8 mouse cellular contexts compared by ENCODE assay signal in the genomic region with DNA sequence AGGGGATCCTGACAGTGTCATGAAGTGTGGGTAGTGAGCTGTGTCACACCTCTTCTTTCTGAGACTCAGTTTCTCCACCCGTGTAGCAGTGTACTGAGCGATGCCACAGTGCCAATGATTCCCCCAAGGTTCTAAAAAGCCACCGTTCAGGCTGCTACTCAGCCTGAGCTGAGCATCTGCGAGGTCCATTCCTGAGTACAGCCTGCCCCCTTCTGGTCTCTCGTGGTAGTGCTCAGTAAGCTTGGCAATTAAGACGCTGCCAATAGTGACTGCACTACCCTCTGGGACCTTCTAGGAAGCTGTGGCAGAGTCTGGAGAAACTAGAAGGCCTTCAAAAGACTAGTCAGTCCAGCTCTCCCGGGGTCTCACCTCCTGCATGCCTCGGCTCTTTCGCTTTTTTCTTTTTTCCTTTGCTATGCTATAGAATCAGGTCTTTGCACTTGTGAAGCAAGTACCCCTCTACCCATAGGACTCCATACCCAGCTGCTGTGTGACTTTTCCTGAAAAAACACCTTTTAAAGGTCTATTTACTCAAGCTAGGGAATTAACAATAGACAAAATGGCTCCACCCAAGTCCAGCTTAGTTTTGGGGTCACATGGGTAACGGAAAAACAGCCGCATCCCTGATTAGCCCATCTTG. TPM values are rescaled to one million over a fixed set of nuclear protein-coding genes. Genes with fewer than 3 reads are reported as not detected.
A peak's percentile ranks its signal among the peaks of the same experiment; 100 is the strongest.
DNase-seq lines count a peak whose midpoint lies in the region; ATAC-seq and TF ChIP-seq lines count a peak whose summit lies in the region.

No protein-coding gene starts in this region.

- WGBS in heart, embryonic 16.5 days = 10% methylated on average over 11 of the region's 11 CpGs
- WGBS in liver, embryonic 14.5 days (ENCODE audit: insufficient replicate concordance) = 13% methylated on average over 11 of the region's 11 CpGs
- 18% methylated on average over 11 of the region's 11 CpGs for WGBS in neural tube, embryonic 14.5 days

- TF ChIP-seq POLR2A in brain, embryonic 14.5 days (IDR thresholded peaks at IDR 0.05; ENCODE audit: borderline replicate concordance, extremely low read depth, insufficient read depth, insufficient read length, poor library complexity, severe bottlenecking) = no peak
- no peak for TF ChIP-seq POLR2A in testis, adult 2 months (IDR thresholded peaks at IDR 0.05; ENCODE audit: control insufficient read depth, low read depth, low read length)

- H3K9ac ChIP-seq in heart, embryonic 16.5 days (ENCODE audit: low read length) = no peak overlapping the region
- no peak overlapping the region for H3K9ac ChIP-seq in liver, embryonic 14.5 days (replicated peaks)
- H3K9ac ChIP-seq in neural tube, embryonic 14.5 days (replicated peaks; ENCODE audit: low read depth, low read length) = no peak overlapping the region

- peak; percentile 94 for DNase-seq in brain, embryonic 14.5 days (ENCODE audit: low read depth)
- peak; percentile 85 to 94 for DNase-seq in kidney, postnatal 36 days
- peak; percentile 27 to 33 (median 33) for DNase-seq in liver, embryonic 14.5 days (ENCODE audit: low read depth in 3 of 3, low spot score in 3 of 3)

- no peak overlapping the region for H3K27ac ChIP-seq in heart, embryonic 16.5 days (ENCODE audit: low read length)
- H3K27ac ChIP-seq in liver, embryonic 14.5 days = no peak overlapping the region
- no peak overlapping the region for H3K27ac ChIP-seq in neural tube, embryonic 14.5 days (ENCODE audit: low read depth, low read length)
- no peak overlapping the region for H3K27ac ChIP-seq in testis, adult 2 months (ENCODE audit: control insufficient read depth, insufficient read depth, low read depth, low read length)

- ATAC-seq in erythroid progenitor cell, adult 5-6 weeks (replicated peaks; ENCODE audit: low FRiP score, poor library complexity, severe bottlenecking) = 0 out of 2 replicates have a peak, but pooled peaks have one; percentile 61
- peak; percentile 49; the same call in 1 of the 2 replicates for ATAC-seq in heart, embryonic 16.5 days (replicated peaks; ENCODE audit: extremely low read depth, insufficient read depth, low FRiP score)
- ATAC-seq in liver, embryonic 14.5 days (ENCODE audit: insufficient read depth) = no peak
- ATAC-seq in neural tube, embryonic 14.5 days (ENCODE audit: low read depth) = peak; percentile 89

- no peak overlapping the region for H3K4me2 ChIP-seq in heart, embryonic 16.5 days (ENCODE audit: low read depth, low read length)
- no peak overlapping the region for H3K4me2 ChIP-seq in liver, embryonic 14.5 days (ENCODE audit: low read depth)
- no peak overlapping the region; the same call in 1 of the 2 replicates for H3K4me2 ChIP-seq in neural tube, embryonic 14.5 days (ENCODE audit: low read depth, low read length)

- H3K9me3 ChIP-seq in heart, embryonic 16.5 days (replicated peaks; ENCODE audit: control insufficient read depth, low read length) = no peaks in the 10 kb centered on the region
- H3K9me3 ChIP-seq in liver, embryonic 14.5 days (ENCODE audit: control insufficient read depth, low read length) = no peaks in the 10 kb centered on the region
- no peaks in the 10 kb centered on the region for H3K9me3 ChIP-seq in neural tube, embryonic 14.5 days (ENCODE audit: control insufficient read depth, low read length)

- no peaks in the 10 kb centered on the region for H3K79me3 ChIP-seq in C2C12 (ENCODE audit: low read depth)

- no peaks in the 10 kb centered on the region for H3K36me3 ChIP-seq in C2C12 (ENCODE audit: control insufficient read depth, insufficient read depth)
- no peaks in the 10 kb centered on the region for H3K36me3 ChIP-seq in heart, embryonic 16.5 days (ENCODE audit: control insufficient read depth, insufficient read depth)
- H3K36me3 ChIP-seq in liver, embryonic 14.5 days (replicated peaks; ENCODE audit: control insufficient read depth, insufficient read depth, low read depth) = no peaks in the 10 kb centered on the region
- no peaks in the 10 kb centered on the region for H3K36me3 ChIP-seq in neural tube, embryonic 14.5 days (ENCODE audit: control insufficient read depth, insufficient read depth, low read length)
- no peaks in the 10 kb centered on the region for H3K36me3 ChIP-seq in testis, adult 2 months (ENCODE audit: control insufficient read depth, insufficient read depth, low read length)

- no peak for TF ChIP-seq EP300 in liver, embryonic 14.5 days (IDR thresholded peaks at IDR 0.05; ENCODE audit: low read depth)

- H3K79me2 ChIP-seq in C2C12 (ENCODE audit: control insufficient read depth, insufficient read depth) = no peaks in the 10 kb centered on the region

- peaks cover 4% of the 10 kb centered on the region for H3K27me3 ChIP-seq in C2C12 (ENCODE audit: control insufficient read depth, insufficient read depth, insufficient read length)
- 0 out of 2 replicates have a peak, but pooled peaks cover 2% of the 10 kb centered on the region for H3K27me3 ChIP-seq in heart, embryonic 16.5 days (ENCODE audit: control insufficient read depth, insufficient read depth, low read length)
- H3K27me3 ChIP-seq in liver, embryonic 14.5 days (ENCODE audit: control insufficient read depth, insufficient read depth, low read length) = no peaks in the 10 kb centered on the region
- H3K27me3 ChIP-seq in neural tube, embryonic 14.5 days (ENCODE audit: control insufficient read depth, insufficient read depth, low read length) = no peaks in the 10 kb centered on the region
- H3K27me3 ChIP-seq in testis, adult 2 months (ENCODE audit: control insufficient read depth, insufficient read depth, low read length) = no peaks in the 10 kb centered on the region

- H3K4me3 ChIP-seq in C2C12 (ENCODE audit: insufficient read depth, poor library complexity, severe bottlenecking) = no peak overlapping the region
- H3K4me3 ChIP-seq in heart, embryonic 16.5 days (ENCODE audit: low read length) = no peak overlapping the region
- H3K4me3 ChIP-seq in liver, embryonic 14.5 days (ENCODE audit: insufficient read depth in 1 of 2, low read depth in 2 of 2, low read length in 2 of 2) = no peak overlapping the region
- no peak overlapping the region for H3K4me3 ChIP-seq in neural tube, embryonic 14.5 days (ENCODE audit: low read depth, low read length)
- no peak overlapping the region for H3K4me3 ChIP-seq in testis, adult 2 months (ENCODE audit: control insufficient read depth, low read depth, low read length)

- no peak overlapping the region for H3ac ChIP-seq in C2C12 (ENCODE audit: control insufficient read depth, insufficient read length, low read depth)

- peak; percentile 90 for TF ChIP-seq CTCF in C2C12 (IDR thresholded peaks at IDR 0.05; ENCODE audit: control insufficient read depth, insufficient read depth, insufficient read length)
- peak; percentile 97 for TF ChIP-seq CTCF in brain, embryonic 14.5 days (IDR thresholded peaks at IDR 0.05; ENCODE audit: borderline replicate concordance, extremely low read depth, insufficient read depth, insufficient read length)
- TF ChIP-seq CTCF in liver, embryonic 14.5 days (IDR thresholded peaks at IDR 0.05; ENCODE audit: low read depth) = peak; percentile 89
- TF ChIP-seq CTCF in testis, adult 2 months (IDR thresholded peaks at IDR 0.05; ENCODE audit: control insufficient read depth, insufficient read depth, insufficient replicate concordance, low read depth, low read length) = peak; percentile 90; the same call in 1 of the 2 replicates

- peaks cover under 1% of the 10 kb centered on the region for H3K4me1 ChIP-seq in heart, embryonic 16.5 days (ENCODE audit: control insufficient read depth, insufficient read depth, low read length)
- no peaks in the 10 kb centered on the region for H3K4me1 ChIP-seq in liver, embryonic 14.5 days (replicated peaks; ENCODE audit: control insufficient read depth in 2 of 2, insufficient read depth in 2 of 2, low read length in 1 of 2)
- no peaks in the 10 kb centered on the region for H3K4me1 ChIP-seq in neural tube, embryonic 14.5 days (ENCODE audit: control insufficient read depth, insufficient read depth, low read length)
- peaks cover 2% of the 10 kb centered on the region; the same call in 1 of the 2 replicates for H3K4me1 ChIP-seq in testis, adult 2 months (ENCODE audit: control insufficient read depth, insufficient read depth, low read length)

TF ChIP-seq in C2C12, 6 proteins besides CTCF, POLR2A, EP300 and RAD21:
- TF ChIP-seq MYOG (IDR thresholded peaks at IDR 0.05; ENCODE audit: control insufficient read depth, extremely low read depth, insufficient read length) (no peak), CEBPB (IDR thresholded peaks at IDR 0.05; ENCODE audit: low read depth) (no peak), MAX (IDR thresholded peaks at IDR 0.05) (no peak), USF1 (IDR thresholded peaks at IDR 0.05; ENCODE audit: low read depth) (no peak), FOSL1 (IDR thresholded peaks at IDR 0.05; ENCODE audit: insufficient read depth, low read length, poor library complexity, severe bottlenecking) (no peak), MYOD1 (IDR thresholded peaks at IDR 0.05; ENCODE audit: control insufficient read depth, insufficient read length, low read depth) (no peak)

RNA-seq across cellular contexts. Expression of a gene that starts 36.4 kb away (rescaled TPM):
- 632 TPM for polyA plus RNA-seq in C2C12 (2012; fragmentation: generic; extraction: Trizol)
- 340 and 497 TPM in 2 replicates for polyA plus RNA-seq in brain, embryonic 14.5 days (2012; rRNA removed)
- total RNA-seq in erythroid progenitor cell, adult 5-6 weeks (2015; ENCODE audit: low replicate concordance) = 1.8 and 3.8 TPM in 2 replicates
- 1.9 and 9.3 TPM in 2 replicates for total RNA-seq in erythroid progenitor cell, adult 5-6 weeks (2017; ENCODE audit: low replicate concordance)
- polyA plus RNA-seq in heart, embryonic 16.5 days (2015; fragmentation: Nextera tagmentation; extraction: Ambion mirVana) = 1,876 and 1,966 TPM in 2 replicates
- polyA plus RNA-seq in liver, embryonic 14.5 days (2012; rRNA removed) = 47.5 and 64.9 TPM in 2 replicates
- 88.2 and 91.2 TPM in 2 replicates for polyA plus RNA-seq in liver, embryonic 14.5 days (2014; fragmentation: Nextera tagmentation; extraction: Ambion mirVana)
- polyA plus RNA-seq in neural tube, embryonic 14.5 days (2014; fragmentation: Nextera tagmentation; extraction: Ambion mirVana) = 312 and 741 TPM in 2 replicates
- 374 and 406 TPM in 2 replicates for polyA plus RNA-seq in testis, adult 2 months (2012; rRNA removed)

RNA-seq across cellular contexts. Expression of a gene that starts 50.2 kb away (rescaled TPM):
- 0.19 TPM for polyA plus RNA-seq in C2C12 (2012; fragmentation: generic; extraction: Trizol)
- 0.18 and 0.51 TPM in 2 replicates for polyA plus RNA-seq in brain, embryonic 14.5 days (2012; rRNA removed)
- total RNA-seq in erythroid progenitor cell, adult 5-6 weeks (2015; ENCODE audit: low replicate concordance) = not detected in 2 replicates
- total RNA-seq in erythroid progenitor cell, adult 5-6 weeks (2017; ENCODE audit: low replicate concordance) = not detected in 2 replicates
- 0.12 TPM in 2 replicates for polyA plus RNA-seq in heart, embryonic 16.5 days (2015; fragmentation: Nextera tagmentation; extraction: Ambion mirVana)
- under 0.01 TPM in 1 of 2 replicates, not detected in the other for polyA plus RNA-seq in liver, embryonic 14.5 days (2012; rRNA removed)
- polyA plus RNA-seq in liver, embryonic 14.5 days (2014; fragmentation: Nextera tagmentation; extraction: Ambion mirVana) = not detected in 2 replicates
- 0.09 TPM in 1 of 2 replicates, not detected in the other for polyA plus RNA-seq in neural tube, embryonic 14.5 days (2014; fragmentation: Nextera tagmentation; extraction: Ambion mirVana)
- polyA plus RNA-seq in testis, adult 2 months (2012; rRNA removed) = 0.01 and 0.07 TPM in 2 replicates

Comparison
In these comparisons a context has a peak if more than half of its experiments do, and no peak if none do; other contexts are left out.
1. DNase-seq: peak in every context shown above with its lines; median percentile 94 in brain, embryonic 14.5 days; 90 in kidney, postnatal 36 days; 33 in liver, embryonic 14.5 days.